Mouse (Mus musculus): ENCODE measurements around the gene Atraid. TPM values are rescaled to one million over a fixed set of nuclear protein-coding genes. Genes with fewer than 3 reads are reported as not detected.

The Atraid gene
- polyA plus RNA-seq, 1 experiment from 2014 or later = 158 TPM

DNA sequence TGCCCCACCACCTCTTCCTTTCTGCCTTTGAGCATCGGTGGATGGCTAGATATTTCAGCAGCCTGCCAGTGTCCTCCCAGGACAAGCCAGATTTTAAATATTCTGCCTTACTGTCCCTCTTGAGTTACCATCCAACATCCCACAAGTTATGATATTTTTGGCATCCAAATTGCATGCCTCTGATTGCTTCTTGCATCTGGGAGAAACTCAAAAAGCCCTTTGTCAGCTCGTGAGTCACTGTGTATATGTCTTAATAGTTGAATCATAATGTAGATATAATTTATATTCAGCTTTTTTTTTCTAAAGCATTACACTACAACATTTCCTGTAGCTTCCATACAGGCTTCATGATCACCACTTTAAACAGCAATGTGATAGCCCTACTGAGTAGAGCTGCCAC lies 39.0 kb downstream of the Atraid start:
- H3K9ac ChIP-seq (replicated peaks; ENCODE audit: low read depth, low read length) = no peak overlapping the region
- no peak overlapping the region for H3K4me3 ChIP-seq (replicated peaks; ENCODE audit: low read length)
- H3K9me3 ChIP-seq (ENCODE audit: control insufficient read depth, low read length) = no peaks in the 10 kb centered on the region
- WGBS = 78% methylated on average over 2 of the region's 2 CpGs
- peaks cover 23% of the 10 kb centered on the region for H3K27me3 ChIP-seq (replicated peaks; ENCODE audit: control insufficient read depth, insufficient read depth, low read length)
- no peak overlapping the region for H3K27ac ChIP-seq (ENCODE audit: low read length)
- H3K4me2 ChIP-seq (ENCODE audit: low read length) = no peak overlapping the region
- ATAC-seq = no peak
- no peaks in the 10 kb centered on the region for H3K36me3 ChIP-seq (ENCODE audit: control insufficient read depth, insufficient read depth)
- H3K4me1 ChIP-seq (replicated peaks; ENCODE audit: control insufficient read depth, insufficient read depth, low read length) = no peaks in the 10 kb centered on the region

DNA sequence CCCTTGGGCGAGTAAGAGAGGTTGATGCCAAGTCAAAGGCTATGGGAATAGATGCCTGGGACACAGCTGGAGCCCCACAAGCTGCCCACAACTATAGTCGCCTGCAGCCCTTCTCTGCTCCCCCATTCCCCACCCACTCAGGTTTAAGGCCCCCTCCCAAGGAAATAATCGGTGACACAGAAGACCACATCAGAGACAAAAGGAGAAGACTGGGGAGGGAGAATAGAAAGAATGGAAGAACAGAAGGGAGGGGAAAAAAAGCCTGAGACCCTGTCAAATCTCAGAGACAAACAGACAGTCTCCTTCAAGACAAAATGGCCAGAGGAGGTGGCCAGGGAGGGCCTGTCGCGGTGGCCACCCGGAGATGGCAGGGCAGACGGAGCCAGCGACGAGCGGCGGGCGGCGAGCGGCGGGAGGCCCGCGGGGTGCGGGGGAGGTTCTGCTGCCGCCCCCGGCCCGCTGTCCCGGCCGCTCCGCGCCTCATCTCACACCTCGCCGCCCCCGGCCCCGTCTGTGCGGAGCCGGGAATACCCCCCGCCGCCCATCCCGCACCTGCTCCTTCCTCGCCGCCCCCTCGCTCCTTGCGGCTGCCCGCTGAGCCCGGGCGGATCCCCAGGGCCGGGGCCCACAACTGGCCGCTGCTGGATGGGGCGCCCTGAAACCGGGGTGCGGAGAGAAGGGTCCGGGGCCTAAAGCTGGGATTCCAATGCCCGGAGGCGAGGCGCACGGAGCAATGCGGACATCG lies 44.3 kb downstream of the Atraid start:
- H3K4me1 ChIP-seq (replicated peaks; ENCODE audit: control insufficient read depth, insufficient read depth, low read length) = peaks cover 32% of the 10 kb centered on the region
- H3K4me3 ChIP-seq (replicated peaks; ENCODE audit: low read length) = peak overlapping the region; percentile 45
- no peak for ATAC-seq
- no peaks in the 10 kb centered on the region for H3K9me3 ChIP-seq (ENCODE audit: control insufficient read depth, low read length)
- H3K27me3 ChIP-seq (replicated peaks; ENCODE audit: control insufficient read depth, insufficient read depth, low read length) = peaks cover 68% of the 10 kb centered on the region
- H3K27ac ChIP-seq (ENCODE audit: low read length) = no peak overlapping the region
- peak overlapping the region; percentile 38; the same call in 1 of the 2 replicates for H3K9ac ChIP-seq (replicated peaks; ENCODE audit: low read depth, low read length)
- H3K36me3 ChIP-seq (ENCODE audit: control insufficient read depth, insufficient read depth) = no peaks in the 10 kb centered on the region
- under 1% methylated on average over 49 of the region's 53 CpGs for WGBS
- H3K4me2 ChIP-seq (ENCODE audit: low read length) = peak overlapping the region; percentile 64

DNA sequence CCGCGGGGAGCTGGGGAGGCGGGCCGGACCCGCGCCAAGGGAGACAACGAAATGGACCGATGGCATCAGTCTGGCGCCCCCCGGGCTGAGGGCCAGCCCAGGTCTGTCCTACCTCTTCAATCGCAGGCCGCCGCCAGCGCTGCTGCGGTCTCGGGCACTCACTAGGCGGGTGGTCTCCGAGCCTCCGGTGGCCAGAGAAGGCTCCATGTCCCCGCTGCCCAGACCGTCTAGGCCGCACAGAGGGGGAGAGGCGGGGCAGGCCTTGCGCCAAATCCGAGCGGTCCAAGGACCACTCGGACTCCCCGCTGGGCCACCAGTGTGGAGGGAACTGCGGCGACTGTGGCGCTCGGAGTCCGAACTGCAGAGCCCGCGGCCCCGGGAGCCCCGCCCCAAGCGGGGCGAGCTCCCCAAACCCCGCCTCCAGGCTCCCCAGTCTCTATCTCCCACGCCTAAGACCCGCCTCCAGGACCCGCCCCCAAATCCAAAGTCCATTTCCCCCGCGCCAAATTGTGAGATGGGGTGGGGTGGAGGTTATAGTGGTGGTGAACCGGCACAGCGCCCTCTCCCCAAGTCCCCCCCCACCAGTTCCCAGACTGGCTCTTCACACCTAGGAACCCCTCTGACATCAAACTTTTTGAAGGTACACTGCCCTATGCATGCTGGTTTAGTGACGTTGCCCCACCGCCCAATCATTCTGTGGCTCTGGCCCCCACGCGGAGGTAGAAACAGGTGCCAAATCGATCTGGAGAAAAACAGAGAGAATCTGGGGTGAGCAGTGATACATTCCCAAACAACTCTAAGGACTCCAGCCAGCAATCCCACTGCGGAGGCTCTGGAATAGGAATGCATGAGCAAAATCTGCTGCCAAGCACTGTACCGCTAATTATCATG lies 45.3 kb downstream of the Atraid start:
- under 1% methylated on average over 51 of the region's 54 CpGs for WGBS
- H3K4me3 ChIP-seq (replicated peaks; ENCODE audit: low read length) = peak overlapping the region; percentile 45
- peak; percentile 47 for ATAC-seq
- peaks cover 75% of the 10 kb centered on the region for H3K27me3 ChIP-seq (replicated peaks; ENCODE audit: control insufficient read depth, insufficient read depth, low read length)
- no peak overlapping the region for H3K27ac ChIP-seq (ENCODE audit: low read length)
- H3K9me3 ChIP-seq (ENCODE audit: control insufficient read depth, low read length) = no peaks in the 10 kb centered on the region
- peak overlapping the region; percentile 64 for H3K4me2 ChIP-seq (ENCODE audit: low read length)
- peaks cover 32% of the 10 kb centered on the region for H3K4me1 ChIP-seq (replicated peaks; ENCODE audit: control insufficient read depth, insufficient read depth, low read length)
- H3K36me3 ChIP-seq (ENCODE audit: control insufficient read depth, insufficient read depth) = no peaks in the 10 kb centered on the region
- peak overlapping the region; percentile 38 for H3K9ac ChIP-seq (replicated peaks; ENCODE audit: low read depth, low read length)

DNA sequence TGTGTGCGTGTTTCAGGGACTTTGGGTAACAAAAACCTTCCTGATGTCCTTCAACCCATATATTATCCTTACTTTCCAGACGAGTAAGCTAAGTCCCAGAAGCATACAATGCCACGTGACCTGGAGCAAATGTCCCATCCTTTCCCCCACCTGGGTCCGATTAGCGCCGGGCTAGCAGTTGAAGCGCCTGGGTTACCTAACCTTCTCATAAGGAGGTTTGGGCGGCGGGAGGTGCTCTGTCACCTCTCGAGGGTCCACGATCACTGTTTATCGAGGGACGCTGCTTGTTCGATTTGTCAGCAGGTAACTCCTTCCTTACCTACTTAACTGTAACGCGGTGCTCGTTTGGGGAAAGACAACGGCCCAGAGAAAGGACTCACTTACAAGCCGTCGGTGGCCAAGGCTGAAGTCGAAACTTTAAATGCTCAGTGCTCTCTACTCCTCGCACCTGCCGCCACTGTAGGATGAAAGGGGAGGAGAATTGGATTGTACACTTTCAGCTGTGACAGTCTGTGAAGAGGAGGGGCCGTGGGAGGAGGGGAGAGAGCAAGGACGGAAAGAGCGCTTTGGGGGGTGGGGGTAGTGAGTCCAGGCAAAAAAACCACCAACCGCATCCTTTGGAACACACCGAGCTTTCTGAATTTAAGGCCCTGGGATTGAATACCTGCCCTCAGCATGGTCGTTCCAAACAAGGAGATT lies 46.1 kb downstream of the Atraid start:
- Histone ChIP-seq H3K9me3 (ENCODE audit: control insufficient read depth, low read length) (no peaks in the 10 kb centered on the region), H3K36me3 (ENCODE audit: control insufficient read depth, insufficient read depth) (no peaks in the 10 kb centered on the region), H3K4me1 (replicated peaks; ENCODE audit: control insufficient read depth, insufficient read depth, low read length) (peaks cover 32% of the 10 kb centered on the region), H3K27me3 (replicated peaks; ENCODE audit: control insufficient read depth, insufficient read depth, low read length) (peaks cover 75% of the 10 kb centered on the region), H3K4me3 (replicated peaks; ENCODE audit: low read length) (peak overlapping the region; percentile 45), H3K27ac (ENCODE audit: low read length) (no peak overlapping the region), H3K4me2 (ENCODE audit: low read length) (peak overlapping the region; percentile 64), H3K9ac (replicated peaks; ENCODE audit: low read depth, low read length) (no peak overlapping the region)
- 2% methylated on average over 29 of the region's 29 CpGs for WGBS
- no peak for ATAC-seq

DNA sequence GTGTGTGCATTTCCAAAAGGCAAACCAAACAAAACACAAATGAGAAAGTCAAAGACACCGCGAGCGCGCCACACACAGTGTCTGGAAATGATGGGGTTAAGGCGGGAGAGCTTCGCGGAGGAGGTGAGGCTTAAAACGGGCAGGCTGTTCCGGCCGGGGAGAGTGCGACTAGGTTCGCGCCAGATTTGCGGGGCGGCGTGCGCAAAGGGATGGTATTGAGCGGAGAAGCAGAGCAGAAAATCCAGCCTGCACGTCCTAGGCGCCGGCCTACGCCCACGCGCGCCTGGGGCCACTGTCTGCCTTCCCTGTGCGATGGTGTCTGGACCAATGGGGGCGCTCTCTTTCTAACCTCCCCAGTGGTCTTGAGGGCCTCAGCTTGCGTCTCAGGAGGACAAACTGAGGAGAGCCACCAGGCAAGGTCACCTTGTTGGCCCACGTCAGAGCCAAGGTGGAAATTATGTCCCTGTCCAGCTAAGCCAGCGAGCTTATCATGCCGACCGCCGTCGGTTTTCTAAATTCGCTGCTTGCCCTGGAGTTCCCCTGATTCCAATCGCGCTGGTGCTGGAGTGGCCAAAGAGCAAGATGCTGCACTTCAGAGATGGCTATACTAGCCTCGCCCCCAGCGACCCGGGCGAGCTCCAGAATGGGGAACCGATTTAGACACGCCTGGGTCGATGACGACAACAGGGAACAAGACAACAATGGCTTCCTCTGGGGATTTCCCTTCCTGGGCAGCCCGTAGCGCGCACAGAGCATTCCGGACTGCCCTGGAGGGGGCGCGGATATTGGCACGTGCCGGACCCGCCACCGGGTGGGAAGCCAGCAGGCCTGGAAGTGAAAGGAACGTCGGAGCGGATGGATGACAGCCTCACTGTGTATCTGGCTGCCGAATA lies 46.9 kb downstream of the Atraid start:
- H3K4me3 ChIP-seq (replicated peaks; ENCODE audit: low read length) = peak overlapping the region; percentile 45
- no peak overlapping the region for H3K27ac ChIP-seq (ENCODE audit: low read length)
- peaks cover 32% of the 10 kb centered on the region for H3K4me1 ChIP-seq (replicated peaks; ENCODE audit: control insufficient read depth, insufficient read depth, low read length)
- H3K4me2 ChIP-seq (ENCODE audit: low read length) = peak overlapping the region; percentile 41
- ATAC-seq = 0 out of 2 replicates have a peak, but pooled peaks have one; percentile 22
- WGBS = under 1% methylated on average over 58 of the region's 59 CpGs
- H3K9ac ChIP-seq (replicated peaks; ENCODE audit: low read depth, low read length) = no peak overlapping the region
- H3K9me3 ChIP-seq (ENCODE audit: control insufficient read depth, low read length) = no peaks in the 10 kb centered on the region
- no peaks in the 10 kb centered on the region for H3K36me3 ChIP-seq (ENCODE audit: control insufficient read depth, insufficient read depth)
- peaks cover 73% of the 10 kb centered on the region for H3K27me3 ChIP-seq (replicated peaks; ENCODE audit: control insufficient read depth, insufficient read depth, low read length)

DNA sequence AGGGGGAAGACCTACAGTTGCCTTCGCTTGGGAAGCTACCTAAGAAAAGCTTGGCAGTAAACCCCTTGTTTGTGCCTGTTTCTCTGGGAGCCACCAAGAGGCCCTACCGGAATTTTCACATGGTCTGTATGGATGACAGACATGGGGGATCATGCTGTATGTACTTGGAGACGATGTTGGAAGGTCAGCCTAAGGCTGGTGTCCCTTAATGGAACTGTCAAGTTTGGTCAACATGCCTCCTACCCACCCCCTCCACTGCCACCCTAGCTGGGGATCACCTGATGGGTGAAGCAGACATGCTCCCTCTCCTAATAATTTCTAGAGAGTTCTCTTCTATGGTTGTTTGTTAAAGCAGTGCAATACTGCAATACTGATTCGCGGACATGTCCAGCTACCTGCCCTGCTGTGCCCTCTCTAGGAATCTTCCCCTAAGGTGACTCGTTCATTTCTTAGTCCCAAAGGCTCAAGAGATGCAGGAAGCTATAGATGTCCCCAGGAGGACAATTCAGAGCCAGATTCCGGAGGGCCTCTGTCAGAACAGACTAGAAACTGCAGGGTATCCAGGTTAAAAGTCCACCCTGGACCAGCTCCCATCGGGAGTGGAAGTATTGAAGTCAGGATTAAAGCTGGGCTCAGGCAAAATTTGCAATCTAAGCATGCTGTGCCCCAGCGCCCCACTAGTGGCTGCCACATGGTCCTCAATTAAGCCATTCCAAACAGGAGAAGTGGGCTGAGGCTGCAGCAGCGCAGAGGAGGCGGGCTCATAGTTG lies 47.8 kb downstream of the Atraid start:
- no peak overlapping the region for H3K9ac ChIP-seq (replicated peaks; ENCODE audit: low read depth, low read length)
- WGBS = 17% methylated on average over 11 of the region's 11 CpGs
- peaks cover 67% of the 10 kb centered on the region for H3K27me3 ChIP-seq (replicated peaks; ENCODE audit: control insufficient read depth, insufficient read depth, low read length)
- no peak for ATAC-seq
- H3K4me1 ChIP-seq (replicated peaks; ENCODE audit: control insufficient read depth, insufficient read depth, low read length) = peaks cover 32% of the 10 kb centered on the region
- H3K27ac ChIP-seq (ENCODE audit: low read length) = no peak overlapping the region
- no peak overlapping the region; the same call in 1 of the 2 replicates for H3K4me2 ChIP-seq (ENCODE audit: low read length)
- H3K36me3 ChIP-seq (ENCODE audit: control insufficient read depth, insufficient read depth) = no peaks in the 10 kb centered on the region
- no peaks in the 10 kb centered on the region for H3K9me3 ChIP-seq (ENCODE audit: control insufficient read depth, low read length)
- peak overlapping the region; percentile 45; the same call in 1 of the 2 replicates for H3K4me3 ChIP-seq (replicated peaks; ENCODE audit: low read length)

Data from forebrain, embryonic 16.5 days (tissue).